Mouse (Mus musculus) CD4-positive, CD25-positive, alpha-beta regulatory T cell, adult 9 weeks (primary cell): ENCODE data around the gene Tspyl3. TPM values are rescaled to one million over a fixed set of nuclear protein-coding genes. Genes with fewer than 3 reads are reported as not detected.

Experiments
- polyA plus RNA-seq: library from polyadenylated mRNA; unstranded; fragments of 100-300 nt; shearing (Covaris generic); gene quantifications from one replicate; pipeline ENCODE4 v1.2.1, GENCODE M21; 2017

Tspyl3 gene
- 41.5 TPM for polyA plus RNA-seq

DNA sequence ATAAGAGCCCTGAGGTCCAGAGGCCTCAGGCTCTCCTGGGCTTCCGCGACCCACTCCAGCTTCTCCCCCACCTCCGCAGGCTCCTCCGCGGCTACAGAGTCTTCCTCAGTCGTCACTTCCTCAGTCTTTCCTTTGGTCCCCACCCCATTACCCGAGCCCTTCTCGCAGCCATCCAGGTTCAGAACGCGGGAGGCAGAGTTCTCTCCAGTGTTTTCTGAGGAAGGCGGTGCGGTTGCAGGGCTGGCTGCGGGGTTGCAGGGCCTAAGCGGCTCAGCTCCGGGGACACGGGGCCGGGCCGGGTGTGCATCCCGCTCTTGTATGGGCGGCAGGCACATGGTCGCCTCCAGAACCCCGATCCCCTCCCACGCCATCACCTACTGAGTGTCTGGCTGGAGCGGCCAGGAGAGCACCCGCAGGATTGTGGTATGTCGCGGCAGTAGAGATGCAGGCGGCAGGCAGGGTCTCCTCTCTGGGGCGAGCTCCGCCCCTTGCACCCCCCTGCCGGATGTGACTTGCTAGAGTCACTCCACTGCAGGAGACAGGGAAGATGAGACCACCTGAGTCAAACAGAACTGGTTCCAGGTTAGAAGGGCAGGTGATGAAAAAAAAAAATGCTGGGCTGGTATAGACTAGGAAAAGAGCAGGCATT lies at the start of gene Tspyl3:
Gene Tspyl3, minus strand, starts transcription at position 496 of the 649 bp plus-strand sequence.

DNA sequence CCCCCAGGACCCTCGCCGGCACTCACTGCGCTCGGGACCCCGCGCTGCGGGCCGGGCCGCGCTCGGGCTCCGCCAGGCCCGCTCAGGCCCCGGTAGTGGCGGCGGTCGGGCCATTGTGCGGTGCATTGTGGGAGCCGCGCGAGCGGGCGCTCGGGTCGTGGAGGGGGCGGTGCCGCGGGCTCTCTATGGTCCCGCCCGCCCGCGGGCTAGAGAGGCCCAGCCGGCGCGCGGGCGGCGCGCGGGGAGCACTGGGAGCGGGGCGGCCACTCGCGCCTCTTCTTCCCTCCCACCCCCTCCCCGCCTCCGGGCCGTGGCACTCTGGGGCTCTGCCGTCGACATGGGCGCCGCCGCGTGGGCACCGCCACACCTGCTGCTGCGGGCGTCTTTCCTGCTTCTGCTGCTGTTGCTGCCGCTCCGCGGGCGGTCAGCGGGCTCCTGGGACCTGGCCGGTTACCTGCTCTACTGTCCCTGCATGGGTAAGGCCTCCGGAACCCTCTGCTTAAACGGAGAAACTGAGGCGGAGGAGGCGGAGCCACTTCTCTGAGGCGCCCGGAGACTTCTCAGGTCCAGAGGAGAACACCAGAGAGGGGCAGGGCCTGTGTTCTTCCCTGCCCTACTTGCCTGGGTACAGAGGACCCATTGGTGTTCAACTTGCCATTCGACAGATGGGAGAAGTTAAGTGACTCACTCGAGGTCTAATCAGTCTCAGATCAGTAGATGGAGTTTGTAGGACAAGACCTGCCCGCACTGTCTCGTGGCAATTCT lies 16.2 kb upstream of the Tspyl3 start, which contains the start of the genes Plagl2 and Pofut1:
Gene Plagl2, minus strand, starts transcription at position 177 of the 765 bp plus-strand sequence.
Gene Pofut1, plus strand, starts transcription at position 284 of the 765 bp plus-strand sequence.

Other genes starting within 250 kb of the Tspyl3 start
- gene Pdrg1, start 210.0 kb downstream of the Tspyl3 start, polyA plus RNA-seq = 200 TPM
- not detected for gene Xkr7, start 193.6 kb downstream of the Tspyl3 start, polyA plus RNA-seq
- gene Ccm2l, start 159.5 kb downstream of the Tspyl3 start, polyA plus RNA-seq = not detected
- gene Hck, start 117.0 kb downstream of the Tspyl3 start, polyA plus RNA-seq = 0.77 TPM
- gene Tm9sf4, start 64.1 kb downstream of the Tspyl3 start, polyA plus RNA-seq = 71.9 TPM
- gene Plagl2, start 16.0 kb upstream of the Tspyl3 start, polyA plus RNA-seq = 13.7 TPM
- 23.5 TPM for gene Pofut1, start 16.1 kb upstream of the Tspyl3 start, polyA plus RNA-seq
- gene Kif3b, start 66.0 kb upstream of the Tspyl3 start, polyA plus RNA-seq = 26.7 TPM
- gene Asxl1, start 120.4 kb upstream of the Tspyl3 start, polyA plus RNA-seq = 14.9 TPM